8 mouse cellular contexts compared by ENCODE assay signal in genomic region chr9:43239712-43240593, GRCm38 (mm10). TPM values are rescaled to one million over a fixed set of nuclear protein-coding genes. Genes with fewer than 3 reads are reported as not detected.
A peak's percentile ranks its signal among the peaks of the same experiment; 100 is the strongest.
DNase-seq lines count a peak whose midpoint lies in the region; ATAC-seq lines count a peak whose summit lies in the region.

TSS of gene Oaf (minus strand) at chr9:43239911.

- H3K9me3 ChIP-seq in hindbrain, embryonic 10.5 days, result no peaks in the 10 kb centered on the region
- no peaks in the 10 kb centered on the region for H3K9me3 ChIP-seq in lung, embryonic 15.5 days

- no peaks in the 10 kb centered on the region for H3K36me3 ChIP-seq in hindbrain, embryonic 10.5 days
- H3K36me3 ChIP-seq in lung, embryonic 15.5 days, result no peaks in the 10 kb centered on the region

- peaks cover 51% of the 10 kb centered on the region for H3K27me3 ChIP-seq in hindbrain, embryonic 10.5 days (ENCODE audit: insufficient read depth, poor library complexity, severe bottlenecking)
- no peaks in the 10 kb centered on the region for H3K27me3 ChIP-seq in lung, embryonic 15.5 days

- H3K4me3 ChIP-seq in hindbrain, embryonic 10.5 days, result peak within 1 kb of the TSS; percentile 71
- H3K4me3 ChIP-seq in lung, embryonic 15.5 days, result peak within 1 kb of the TSS; percentile 90

- under 1% methylated on average over 44 of the region's 44 CpGs for WGBS in hindbrain, embryonic 10.5 days
- 2% methylated on average over 43 of the region's 44 CpGs for WGBS in lung, embryonic 15.5 days

- peak within 1 kb of the TSS; percentile 86 for H3K27ac ChIP-seq in hindbrain, embryonic 10.5 days
- peak within 1 kb of the TSS; percentile 90 for H3K27ac ChIP-seq in lung, embryonic 15.5 days

- DNase-seq in R1 (ENCODE audit: low read depth, low spot score), result peak; percentile 83
- peak; percentile 31 to 46 for DNase-seq in cerebellum, postnatal 14 days
- DNase-seq in frontal cortex, postnatal 10 days (ENCODE audit: low spot score in 2 of 2), result peak; percentile 70 to 73
- DNase-seq in hindbrain, embryonic 10.5 days (ENCODE audit: low spot score), result peak; percentile 88
- DNase-seq in layer of hippocampus, adult 9-11 months, result peak; percentile 79
- DNase-seq in ovary, postnatal 10 days (ENCODE audit: low spot score), result peak; percentile 83
- DNase-seq in thymus, postnatal 14 days, result peak; percentile 45

- H3K4me2 ChIP-seq in lung, embryonic 15.5 days, result peak within 1 kb of the TSS; percentile 85

- peaks cover 51% of the 10 kb centered on the region for H3K4me1 ChIP-seq in hindbrain, embryonic 10.5 days (replicated peaks)
- H3K4me1 ChIP-seq in lung, embryonic 15.5 days, result peaks cover 40% of the 10 kb centered on the region

- H3K9ac ChIP-seq in lung, embryonic 15.5 days, result peak within 1 kb of the TSS; percentile 80

- ATAC-seq in lung, embryonic 15.5 days (ENCODE audit: borderline replicate concordance, extremely low read depth, low FRiP score, low TSS enrichment), result peak; percentile 93

RNA-seq across cellular contexts. Expression of gene Oaf, which starts in this region (rescaled TPM):
- polyA plus RNA-seq in hindbrain, embryonic 10.5 days (2016; fragmentation: Nextera tagmentation; extraction: Ambion mirVana), result 34.9 and 43.0 TPM in 2 replicates
- 48.9 and 54.2 TPM in 2 replicates for polyA plus RNA-seq in lung, embryonic 15.5 days (2015; fragmentation: Nextera tagmentation; extraction: Ambion mirVana)

Comparison
In these comparisons a context has a peak if more than half of its experiments do, and no peak if none do; other contexts are left out.
1. Peak in every context shown above with its lines: DNase-seq, ATAC-seq, H3K4me3 ChIP-seq and H3K27ac ChIP-seq.